Mouse (Mus musculus): ENCODE results near the gene 1700017B05Rik.
"Not testable (repeated sequence)": the region's sequence is repeated elsewhere in the genome, so short reads cannot be mapped to it uniquely, and the experiment has no call there.

The 1700017B05Rik gene

GRCm38 (mm10) chr9:57246482-57246881 lies 15.9 kb downstream of the 1700017B05Rik start:
- no peak for DNase-seq (ENCODE audit: low read depth)

- DNase-seq (ENCODE audit: low read depth): no peak
Measured at GRCm38 (mm10) chr9:57244106-57244685, 18.2 kb downstream of the 1700017B05Rik start.

- no peak for DNase-seq (ENCODE audit: low read depth)
Measured at GRCm38 (mm10) chr9:57242916-57243315, 19.5 kb downstream of the 1700017B05Rik start.

- no peak for DNase-seq (ENCODE audit: low read depth)
Measured at GRCm38 (mm10) chr9:57241111-57241510, 21.3 kb downstream of the 1700017B05Rik start.

- DNase-seq (ENCODE audit: low read depth): no peak
Measured at GRCm38 (mm10) chr9:57238220-57238619, 24.2 kb downstream of the 1700017B05Rik start.

- no peak for DNase-seq (ENCODE audit: low read depth)
Measured at GRCm38 (mm10) chr9:57237705-57238104, 24.7 kb downstream of the 1700017B05Rik start.

GRCm38 (mm10) chr9:57236256-57236655 lies 26.2 kb downstream of the 1700017B05Rik start, which contains the start of gene Trcg1:
Gene Trcg1 (plus strand): TSS chr9:57236556.
- DNase-seq (ENCODE audit: low read depth): no peak

- DNase-seq (ENCODE audit: low read depth): no peak
Measured at GRCm38 (mm10) chr9:57233767-57234166, 28.6 kb downstream of the 1700017B05Rik start.

GRCm38 (mm10) chr9:57233142-57233541 lies 29.3 kb downstream of the 1700017B05Rik start:
- peak; percentile 31 for DNase-seq (ENCODE audit: low read depth)

- no peak for DNase-seq (ENCODE audit: low read depth)
Measured at GRCm38 (mm10) chr9:57232341-57232940, 30.0 kb downstream of the 1700017B05Rik start.

- no peak for DNase-seq (ENCODE audit: low read depth)
Measured at GRCm38 (mm10) chr9:57231536-57232255, 30.7 kb downstream of the 1700017B05Rik start.

- no peak for DNase-seq (ENCODE audit: low read depth)
Measured at GRCm38 (mm10) chr9:57230146-57230783, 32.1 kb downstream of the 1700017B05Rik start.

GRCm38 (mm10) chr9:57229726-57230125 lies 32.7 kb downstream of the 1700017B05Rik start:
- no peak for DNase-seq (ENCODE audit: low read depth)

GRCm38 (mm10) chr9:57228186-57228585 lies 34.2 kb downstream of the 1700017B05Rik start:
- no peak for DNase-seq (ENCODE audit: low read depth)

GRCm38 (mm10) chr9:57227203-57227602 lies 35.2 kb downstream of the 1700017B05Rik start:
- DNase-seq (ENCODE audit: low read depth): no peak

GRCm38 (mm10) chr9:57226628-57227122 lies 35.7 kb downstream of the 1700017B05Rik start:
- DNase-seq (ENCODE audit: low read depth): not testable (repeated sequence)

- DNase-seq (ENCODE audit: low read depth): peak; percentile 66
Measured at GRCm38 (mm10) chr9:57225780-57226627, 36.4 kb downstream of the 1700017B05Rik start.

- DNase-seq (ENCODE audit: low read depth): no peak
Measured at GRCm38 (mm10) chr9:57223341-57223740, 39.1 kb downstream of the 1700017B05Rik start.

GRCm38 (mm10) chr9:57220356-57220755 lies 42.1 kb downstream of the 1700017B05Rik start:
- no peak for DNase-seq (ENCODE audit: low read depth)

GRCm38 (mm10) chr9:57219511-57219910 lies 42.9 kb downstream of the 1700017B05Rik start:
- no peak for DNase-seq (ENCODE audit: low read depth)

- DNase-seq (ENCODE audit: low read depth): no peak
Measured at GRCm38 (mm10) chr9:57218776-57219175, 43.6 kb downstream of the 1700017B05Rik start.
